Mouse (Mus musculus) lung, embryonic 14.5 days (tissue): ENCODE results near the gene Rgs10. TPM values are rescaled to one million over a fixed set of nuclear protein-coding genes. Genes with fewer than 3 reads are reported as not detected.

Source experiments
- ATAC-seq: fragments of 200-750 bp; cut with Nextera tagmentation; 2 replicates; pipeline ENCODE4 v1.8.0; 2017; ENCODE audit warnings: mild to moderate bottlenecking, moderate TSS enrichment, moderate library complexity; ENCODE audit not compliant: insufficient read depth
- DNase-seq: peaks from one replicate; pipeline ENCODE4 v3.0.0-alpha.2; 2015
- H3K27ac ChIP-seq: fragments of 300-500 bp; sonication (generic); 2 replicates; pipeline ENCODE4 v1.5.1; 2014; ENCODE audit warnings: low read depth, mild to moderate bottlenecking, moderate library complexity
- H3K27me3 ChIP-seq: fragments of 300-500 bp; sonication (generic); 2 replicates; pipeline ENCODE4 v1.6.1; 2014; ENCODE audit warnings: low read length, control low read depth; ENCODE audit not compliant: insufficient read depth
- H3K36me3 ChIP-seq: fragments of 300-500 bp; sonication (generic); 2 replicates; pipeline ENCODE4 v1.6.1; 2014; ENCODE audit warnings: control low read depth; ENCODE audit not compliant: insufficient read depth
- H3K4me1 ChIP-seq: fragments of 300-500 bp; sonication (generic); 2 replicates; pipeline ENCODE4 v1.6.1; 2014; ENCODE audit warnings: antibody characterized with exemption, control low read depth; ENCODE audit not compliant: insufficient read depth
- H3K4me2 ChIP-seq: fragments of 300-500 bp; sonication (generic); 2 replicates; pipeline ENCODE4 v1.6.1; 2014; ENCODE audit warnings: mild to moderate bottlenecking
- H3K4me3 ChIP-seq: fragments of 300-500 bp; sonication (generic); 2 replicates; pipeline ENCODE4 v1.5.1; 2014; ENCODE audit warnings: low read depth, low read length
- H3K9ac ChIP-seq: fragments of 300-500 bp; sonication (generic); 2 replicates; pipeline ENCODE4 v1.6.1; 2014
- H3K9me3 ChIP-seq: fragments of 300-500 bp; sonication (generic); 2 replicates; pipeline ENCODE4 v1.6.1; 2016; ENCODE audit warnings: low read depth, low read length, control low read depth
- CTCF ChIP-seq: IDR thresholded peaks from 2 replicates; pipeline ENCODE4 v1.5.1; 2016; ENCODE audit warnings: antibody characterized with exemption, low read depth
- WGBS: fragments of 180-500 bp; shearing (Covaris S2); extraction: QIAGEN DNeasy Blood & Tissue Kit; methylation state at CpG from one replicate; pipeline ENCODE4 v1.1.7; 2014; 5-methylcytosine and 5-hydroxymethylcytosine counted together
- polyA plus RNA-seq: library from polyadenylated mRNA; unstranded; fragments of >200 nt; fragmentation: Nextera tagmentation; extraction: Ambion mirVana; gene quantifications from 2 replicates; pipeline ENCODE4 v1.2.1, GENCODE M21; 2014

Rgs10 gene
- polyA plus RNA-seq, 1 experiment from 2014 or later: 31.1 TPM

DNA sequence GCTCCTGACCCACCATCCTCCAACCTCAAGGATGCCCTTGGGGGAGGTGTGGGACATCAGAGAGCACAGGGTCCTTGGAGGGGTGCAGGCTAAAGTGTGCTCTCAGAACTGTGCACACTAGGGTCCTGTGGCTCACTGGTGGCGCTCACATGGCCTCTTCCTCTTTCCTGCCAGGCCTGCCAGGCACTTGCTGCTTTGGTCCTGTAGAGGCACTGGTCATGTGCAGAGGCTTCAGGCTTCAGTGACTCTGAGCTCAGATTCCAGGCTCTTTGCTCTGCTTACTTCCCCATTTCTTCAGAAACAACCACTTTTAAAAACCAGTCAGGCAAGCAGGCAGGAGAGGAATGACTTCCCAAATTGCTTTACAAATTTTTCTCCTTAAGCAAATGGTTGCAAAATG lies 85.7 kb downstream of the Rgs10 start:
- WGBS: 50% methylated on average over 1 of the region's 1 CpGs
- Histone ChIP-seq H3K4me2 (no peak overlapping the region), H3K4me3 (no peak overlapping the region), H3K9me3 (no peaks in the 10 kb centered on the region), H3K27ac (no peak overlapping the region), H3K4me1 (no peaks in the 10 kb centered on the region), H3K27me3 (no peaks in the 10 kb centered on the region), H3K36me3 (no peaks in the 10 kb centered on the region), H3K9ac (no peak overlapping the region)
- peak; percentile 31 for TF ChIP-seq CTCF
- DNase-seq (peak; percentile 34), ATAC-seq (0 out of 2 replicates have a peak, but pooled peaks have one; percentile 28)

DNA sequence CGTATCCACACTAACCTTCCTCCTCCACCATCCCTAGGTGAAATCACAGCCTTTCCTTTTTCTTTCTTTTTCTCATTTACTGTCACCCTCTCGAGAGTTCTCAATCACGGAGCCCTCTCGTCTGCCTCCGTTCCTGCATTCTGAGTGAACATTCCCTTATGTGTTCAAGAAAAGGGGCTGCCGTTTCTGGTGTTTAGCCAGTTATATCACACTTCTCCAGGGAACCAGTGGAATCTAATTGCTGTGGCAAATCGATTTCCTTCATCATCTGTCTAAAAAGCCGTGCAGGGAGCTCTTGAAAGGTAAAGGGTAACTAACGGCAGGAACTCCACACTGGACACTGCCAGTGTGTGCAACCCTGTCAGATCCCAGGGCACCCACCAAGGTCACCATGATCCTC lies 87.6 kb downstream of the Rgs10 start:
- no peak for DNase-seq

DNA sequence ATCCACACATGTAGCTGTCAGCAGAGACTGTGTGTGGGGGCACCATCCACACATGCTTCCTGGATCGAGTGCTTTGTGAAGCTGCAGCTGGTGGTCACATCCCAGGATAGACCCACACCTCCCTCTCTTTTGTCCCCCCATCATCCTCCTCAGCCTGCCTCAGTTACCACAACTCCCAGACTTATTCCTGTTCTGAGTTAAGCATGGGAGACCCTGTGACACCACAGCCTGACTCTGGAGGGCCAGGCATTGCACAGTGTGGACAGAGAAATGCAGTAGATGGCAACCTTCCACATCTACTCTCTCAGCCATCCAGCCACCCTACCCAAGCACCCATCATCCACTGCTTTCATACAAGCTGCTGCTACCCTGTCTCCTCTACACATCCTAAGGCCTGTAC lies 93.6 kb downstream of the Rgs10 start:
- Histone ChIP-seq H3K27ac (no peak overlapping the region), H3K4me3 (no peak overlapping the region), H3K36me3 (no peaks in the 10 kb centered on the region), H3K4me1 (peaks cover 16% of the 10 kb centered on the region; the same call in 1 of the 2 replicates), H3K9me3 (no peaks in the 10 kb centered on the region), H3K4me2 (no peak overlapping the region), H3K27me3 (no peaks in the 10 kb centered on the region), H3K9ac (no peak overlapping the region)
- TF ChIP-seq CTCF: no peak
- WGBS: 73% methylated on average over 1 of the region's 1 CpGs
- DNase-seq: no peak
- ATAC-seq: no peak

More for the DNA sequence above, 87.6 kb downstream of the Rgs10 start:
- no peak overlapping the region for H3K4me3 ChIP-seq
- no peaks in the 10 kb centered on the region for H3K4me1 ChIP-seq
- H3K27me3 ChIP-seq: no peaks in the 10 kb centered on the region
- no peaks in the 10 kb centered on the region for H3K36me3 ChIP-seq
- no peak overlapping the region for H3K9ac ChIP-seq
- no peak overlapping the region for H3K4me2 ChIP-seq
- no peak for ATAC-seq
- no peak overlapping the region for H3K27ac ChIP-seq
- no peak for TF ChIP-seq CTCF
- no peaks in the 10 kb centered on the region for H3K9me3 ChIP-seq
- 50% methylated on average over 9 of the region's 9 CpGs for WGBS

Other genes with a start within 250 kb of the Rgs10 start
- 0.29 and 7.4 TPM in 2 replicates for gene Cox6a2, start 212.4 kb downstream of the Rgs10 start, polyA plus RNA-seq
- gene Armc5, start 181.4 kb downstream of the Rgs10 start, polyA plus RNA-seq: 19.2 and 22.0 TPM in 2 replicates
- gene 9130023H24Rik, start 180.7 kb downstream of the Rgs10 start, polyA plus RNA-seq: 8.2 and 10.5 TPM in 2 replicates
- gene Tgfb1i1, start 171.9 kb downstream of the Rgs10 start, polyA plus RNA-seq: 141 and 150 TPM in 2 replicates
- gene Slc5a2, start 153.1 kb downstream of the Rgs10 start, polyA plus RNA-seq: 0.37 TPM in 1 of 2 replicates, not detected in the other
- gene BC017158, start 120.6 kb downstream of the Rgs10 start, polyA plus RNA-seq: 38.6 and 40.4 TPM in 2 replicates
- 38.4 TPM in 2 replicates for gene Tial1, start 43.0 kb upstream of the Rgs10 start, polyA plus RNA-seq
- gene Bag3, start 104.9 kb upstream of the Rgs10 start, polyA plus RNA-seq: 20.9 and 22.7 TPM in 2 replicates
- 26.3 and 28.2 TPM in 2 replicates for gene Inpp5f, start 192.6 kb upstream of the Rgs10 start, polyA plus RNA-seq